Mouse (Mus musculus) right cerebral cortex, postnatal 25 days (tissue): ENCODE data around the gene Cdk17.

Experiments
- DNase-seq: peaks from one replicate; pipeline ENCODE4 v3.0.0; 2022

The Cdk17 gene

GRCm38 (mm10) chr10:93171182-93171855 is 10.6 kb downstream of the Cdk17 start:
- no peak for DNase-seq

- DNase-seq = no peak
Measured at GRCm38 (mm10) chr10:93177471-93177870, 16.8 kb downstream of the Cdk17 start.

DNA sequence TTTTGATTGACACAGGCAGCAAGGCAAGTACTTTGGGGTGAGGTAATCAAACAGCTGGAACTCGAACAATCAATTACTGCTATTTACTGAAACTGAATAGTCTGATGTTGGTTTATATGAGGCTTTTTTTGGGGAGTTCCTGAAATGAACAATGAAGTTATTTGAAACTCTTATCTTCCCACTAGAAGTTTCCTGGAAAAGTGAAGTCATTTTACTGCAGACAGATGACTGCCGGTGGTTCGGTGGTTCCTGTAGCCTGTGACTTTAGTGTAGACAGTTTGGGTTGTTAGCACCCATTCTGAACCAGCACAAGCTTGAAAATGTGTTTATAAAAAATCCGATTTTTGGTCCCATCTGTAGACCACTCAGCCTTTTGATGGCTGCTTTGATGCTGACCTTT is 17.2 kb downstream of the Cdk17 start:
- no peak for DNase-seq

DNA sequence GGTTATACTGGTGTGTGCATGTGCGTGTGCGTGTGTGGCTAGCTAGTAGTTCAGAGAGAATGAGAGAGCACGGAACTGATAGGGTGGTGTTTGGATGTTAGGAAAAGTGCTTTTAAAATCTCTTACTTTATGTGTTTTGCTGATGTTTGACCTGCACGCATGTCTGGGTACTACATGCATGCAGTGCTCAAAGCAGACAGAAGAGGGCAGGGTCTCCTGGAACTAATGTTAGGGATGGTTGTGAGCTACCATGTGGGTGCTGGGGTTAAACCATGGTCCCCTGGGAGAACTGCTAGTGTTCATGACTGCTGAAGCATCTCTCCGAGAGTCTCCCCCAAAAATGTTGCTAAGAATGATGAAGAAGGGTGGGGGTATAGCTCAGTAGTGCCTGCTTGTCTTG is 18.0 kb downstream of the Cdk17 start:
- no peak for DNase-seq

DNA sequence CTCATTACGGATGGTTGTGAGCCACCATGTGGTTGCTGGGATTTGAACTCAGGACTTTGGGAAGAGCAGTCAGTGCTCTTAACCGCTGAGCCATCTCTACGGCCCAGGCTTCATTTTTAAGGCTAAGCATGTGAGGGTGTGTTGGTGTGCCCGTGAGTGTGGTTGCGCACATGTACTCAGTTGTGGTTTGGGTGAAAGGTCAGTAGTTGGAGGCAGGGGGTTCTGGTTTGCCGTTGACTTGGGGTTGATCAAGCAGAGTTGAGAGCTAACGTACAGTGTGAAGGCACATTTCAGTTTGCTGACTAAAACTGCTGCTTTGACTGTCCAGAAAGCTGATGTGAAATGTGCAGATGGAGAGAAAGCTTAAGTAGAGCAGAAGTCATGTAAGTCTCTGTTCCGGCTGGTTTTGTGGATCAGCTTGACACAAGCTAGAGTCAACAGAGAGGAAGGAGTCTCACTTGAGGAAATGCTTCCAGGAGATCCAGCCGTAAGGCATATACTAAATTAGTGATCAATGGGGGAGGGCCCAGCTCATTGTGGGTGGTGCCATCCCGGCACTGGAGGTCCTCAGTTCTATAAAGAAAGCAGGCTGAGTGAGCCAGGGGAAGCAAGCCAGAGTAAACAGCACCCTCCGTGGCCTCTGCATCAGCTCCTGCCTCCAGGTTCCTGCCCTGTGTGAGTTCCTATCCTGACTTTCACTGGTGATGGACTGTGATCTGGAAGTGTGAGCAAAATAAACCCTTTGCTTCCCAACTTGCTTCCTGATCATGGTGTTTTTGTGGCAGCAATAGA is 19.2 kb downstream of the Cdk17 start:
- no peak for DNase-seq

DNA sequence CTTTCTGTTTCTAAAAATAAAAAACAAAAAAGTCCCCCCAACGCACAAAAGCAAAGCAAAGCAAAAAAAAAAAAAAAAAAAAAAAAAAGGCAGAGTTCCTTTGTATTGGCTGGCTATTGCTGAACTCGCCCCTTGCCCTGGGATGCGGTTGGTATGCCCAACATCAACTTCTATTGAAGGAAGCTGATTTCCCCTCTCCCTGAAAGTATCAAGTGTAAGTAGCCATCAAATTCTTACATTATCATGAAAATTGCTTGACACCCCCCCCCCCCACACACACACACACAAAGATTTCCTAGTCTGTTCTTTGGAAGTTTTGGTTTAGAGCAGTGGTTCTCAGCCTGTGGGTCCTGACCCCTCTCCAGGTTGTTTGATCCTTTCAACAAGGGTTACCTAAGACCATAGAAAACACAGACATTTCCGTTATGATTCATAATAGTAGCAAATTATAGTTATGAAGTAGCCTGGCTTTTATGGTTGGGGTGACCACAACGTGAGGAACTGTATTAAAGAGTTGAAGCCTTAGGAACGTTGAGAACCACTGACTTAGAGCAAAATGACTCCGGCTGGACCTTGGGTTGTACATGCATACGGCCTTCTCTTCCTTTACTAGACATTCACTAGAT is 23.8 kb downstream of the Cdk17 start:
- DNase-seq = no peak

GRCm38 (mm10) chr10:93188440-93188999 is 27.8 kb downstream of the Cdk17 start:
- no peak for DNase-seq

DNA sequence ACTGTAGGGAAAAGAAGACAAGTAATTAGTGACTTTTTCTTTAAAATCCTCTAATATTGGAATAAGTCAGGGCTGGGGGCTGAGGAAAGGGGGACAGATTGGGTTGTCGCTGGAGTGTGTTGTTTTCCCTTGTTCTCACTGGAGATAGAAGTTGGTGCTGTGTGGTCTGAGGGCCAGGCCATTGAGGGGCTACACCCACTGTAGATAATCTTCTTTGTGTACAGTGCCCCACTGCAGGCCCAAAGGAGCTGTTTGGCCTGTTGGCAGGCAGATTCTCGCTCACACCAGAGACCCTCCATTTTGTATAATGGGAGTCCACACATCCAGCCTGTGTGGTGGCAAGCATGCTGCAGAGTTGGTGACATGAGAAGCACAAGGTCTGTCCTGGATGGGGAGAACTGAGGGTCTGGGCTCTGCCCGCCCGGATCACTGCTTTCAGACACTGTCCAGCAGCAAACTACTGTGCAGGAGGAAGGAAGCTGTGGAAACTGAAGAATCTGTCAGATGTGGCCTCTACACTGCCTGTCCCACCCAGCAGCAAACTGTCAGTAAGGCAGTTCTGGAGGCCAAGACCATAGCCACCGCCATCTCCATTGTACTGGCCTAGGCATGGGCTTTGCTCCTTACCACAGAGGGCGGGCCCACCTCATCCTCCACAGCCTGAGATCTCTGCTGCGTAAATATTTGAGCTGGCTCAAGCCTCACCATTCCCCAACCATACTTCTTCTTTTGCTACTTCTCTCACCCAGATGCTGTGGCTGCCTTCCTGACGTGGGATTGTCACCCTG is 30.0 kb downstream of the Cdk17 start:
- DNase-seq = no peak

- DNase-seq = no peak
Measured at GRCm38 (mm10) chr10:93197092-93197491, 36.4 kb downstream of the Cdk17 start.

DNA sequence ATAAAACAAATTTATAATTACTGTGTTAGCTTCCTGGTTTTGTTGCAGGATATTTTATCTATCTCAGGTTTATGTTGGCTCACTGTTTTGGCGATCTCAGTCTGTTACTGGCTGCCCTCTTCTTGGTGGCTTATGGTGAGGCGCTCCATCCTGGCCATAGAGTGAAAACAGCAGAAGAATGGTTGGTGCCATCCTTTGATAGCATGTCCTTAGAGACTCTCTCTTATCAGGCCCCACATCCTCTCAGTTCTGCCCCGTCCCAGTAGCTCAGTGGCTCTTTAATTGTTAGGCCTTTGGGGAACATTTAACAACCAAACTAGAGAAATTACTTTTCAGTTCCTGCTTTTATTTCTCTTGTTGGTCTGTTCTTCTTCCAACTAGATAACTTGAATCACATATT is 38.3 kb downstream of the Cdk17 start:
- no peak for DNase-seq

DNA sequence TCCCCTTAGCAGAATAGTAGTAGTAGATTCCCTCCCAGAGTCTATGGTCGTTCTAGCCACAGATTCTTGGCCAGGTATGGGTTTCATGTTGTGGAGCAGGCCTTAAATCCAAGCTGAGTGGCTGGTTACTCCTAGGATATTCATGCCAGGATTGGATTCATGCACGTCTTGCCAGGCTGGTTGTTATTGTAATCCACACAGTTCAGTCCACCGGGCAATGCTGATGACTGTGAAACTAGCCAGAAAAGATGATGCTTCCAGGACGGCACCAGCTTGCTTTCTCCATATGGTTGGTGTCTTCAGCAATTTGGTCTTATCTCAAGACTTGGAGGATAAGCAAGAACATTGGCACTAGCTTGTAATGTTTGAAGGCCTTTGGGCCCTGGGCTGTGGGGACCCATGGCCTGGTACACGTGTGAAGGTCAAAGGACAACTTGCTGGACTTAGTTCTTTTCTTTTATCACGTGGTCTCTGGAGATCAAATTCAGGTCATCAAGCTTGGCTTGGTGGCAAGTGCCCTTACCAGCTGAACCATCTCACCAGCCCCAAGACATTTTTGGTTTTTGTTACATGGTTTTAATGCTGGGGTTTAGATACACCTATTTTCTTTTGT is 41.3 kb downstream of the Cdk17 start:
- DNase-seq = no peak

- no peak for DNase-seq
Measured at GRCm38 (mm10) chr10:93205287-93205956, 44.7 kb downstream of the Cdk17 start.

GRCm38 (mm10) chr10:93207176-93207575 is 46.5 kb downstream of the Cdk17 start:
- DNase-seq = no peak

- no peak for DNase-seq
Measured at GRCm38 (mm10) chr10:93212699-93213098, 52.0 kb downstream of the Cdk17 start.

DNA sequence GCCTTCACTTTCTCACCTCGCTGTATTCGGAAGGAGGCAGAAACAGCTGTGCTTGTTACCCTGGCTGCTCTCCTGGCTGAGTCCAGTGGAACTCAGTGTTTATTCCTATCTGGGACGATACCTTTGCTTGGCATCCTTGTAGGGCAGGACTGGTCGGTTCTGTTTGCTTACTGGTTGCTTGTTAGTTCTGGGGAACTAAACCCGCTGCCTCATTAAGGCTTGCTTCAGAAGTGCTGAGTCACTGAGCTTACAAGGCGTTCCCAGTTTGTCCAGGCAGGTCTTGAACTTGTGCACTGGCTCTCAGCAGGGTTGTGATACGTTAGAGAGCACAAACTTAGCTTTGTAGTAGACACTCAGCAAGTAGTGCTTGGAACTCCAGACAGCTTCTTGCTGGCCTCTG is 52.7 kb downstream of the Cdk17 start:
- no peak for DNase-seq

GRCm38 (mm10) chr10:93214251-93214650 is 53.6 kb downstream of the Cdk17 start:
- DNase-seq = no peak

DNA sequence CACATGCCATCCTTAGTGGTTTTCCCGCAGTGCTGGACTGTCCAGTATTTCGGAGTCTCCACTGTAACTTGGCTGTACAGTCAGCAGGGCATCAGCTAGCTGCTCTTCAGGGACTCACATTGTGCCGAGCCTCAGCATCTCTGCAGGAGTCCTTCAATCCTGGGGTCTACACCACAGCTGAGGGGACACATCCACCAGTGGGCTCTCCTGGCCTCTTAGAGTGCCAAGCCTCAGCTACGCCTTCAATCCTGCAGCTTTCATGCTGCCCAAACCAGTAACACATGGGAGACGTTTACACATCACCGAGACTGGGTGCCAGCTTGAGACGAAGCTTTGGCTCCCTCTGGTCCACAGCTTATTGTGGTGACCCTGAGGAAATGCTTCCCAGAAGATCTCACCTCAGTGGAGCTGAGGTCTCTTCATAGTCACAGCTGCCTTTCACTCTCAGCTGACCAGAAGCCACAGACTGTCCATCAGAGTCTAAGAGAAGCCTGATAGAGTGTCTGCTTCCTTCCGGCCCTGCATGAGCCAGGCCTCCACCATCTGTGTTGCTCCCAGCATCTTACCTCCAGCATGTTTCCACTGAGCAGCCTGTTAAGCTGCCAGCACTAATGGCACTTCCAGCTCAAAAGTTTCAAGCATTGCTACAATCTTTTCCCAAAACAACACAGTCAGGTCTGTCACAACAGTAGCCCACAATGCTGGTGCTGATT is 54.5 kb downstream of the Cdk17 start:
- no peak for DNase-seq

DNA sequence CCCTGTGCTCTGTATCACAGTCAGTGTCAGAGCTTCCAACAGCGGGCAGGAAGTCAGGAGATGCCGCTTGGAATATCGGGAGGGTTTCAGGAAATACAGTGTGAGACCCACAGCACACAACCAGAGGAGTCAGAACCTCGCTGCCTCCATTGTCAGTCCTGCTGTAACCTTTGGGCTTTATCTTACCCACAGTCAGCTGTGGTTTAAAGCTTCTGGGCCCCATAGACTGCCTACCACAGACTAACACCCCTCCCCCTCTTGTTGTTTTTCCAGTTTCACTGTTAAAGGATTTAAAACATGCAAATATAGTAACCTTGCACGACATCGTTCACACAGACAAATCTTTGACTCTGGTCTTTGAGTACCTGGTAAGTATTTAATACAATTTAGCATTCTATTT is 65.1 kb downstream of the Cdk17 start:
- DNase-seq = no peak

- DNase-seq = no peak
Measured at GRCm38 (mm10) chr10:93227921-93228320, 67.2 kb downstream of the Cdk17 start.

- DNase-seq = no peak
Measured at GRCm38 (mm10) chr10:93228401-93229007, 67.8 kb downstream of the Cdk17 start.

GRCm38 (mm10) chr10:93231490-93231889 is 70.8 kb downstream of the Cdk17 start:
- no peak for DNase-seq
